Mouse (Mus musculus): ENCODE data around the gene Gm21972. TPM values are rescaled to one million over a fixed set of nuclear protein-coding genes. Genes with fewer than 3 reads are reported as not detected.

Gm21972 gene
- total and polyA plus RNA-seq, 3 experiments = 0.65 to 52.7 TPM; not detected in 1

DNA sequence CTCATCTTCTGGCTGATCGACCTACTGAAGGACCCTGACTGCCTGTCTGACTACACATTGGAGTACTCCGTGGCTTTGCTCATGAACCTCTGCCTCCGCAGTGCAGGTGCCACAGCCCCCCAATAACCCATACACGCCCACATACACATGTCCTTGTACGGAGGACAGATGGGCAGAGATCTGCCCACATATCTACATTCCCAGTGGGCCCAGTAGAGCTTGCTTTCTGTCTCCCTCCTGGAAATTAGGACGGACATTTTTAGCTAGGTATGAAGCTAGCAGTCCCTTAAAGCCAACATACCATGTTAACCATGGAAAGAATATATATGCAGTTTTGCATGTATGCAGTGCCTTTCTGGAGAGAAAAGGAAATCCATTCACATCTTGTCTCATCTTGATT, 64.8 kb downstream of the Gm21972 start:
- no peaks in the 10 kb centered on the region for H3K79me2 ChIP-seq (ENCODE audit: control insufficient read depth, insufficient read depth, low read length, poor library complexity)
- TF ChIP-seq JUND (IDR thresholded peaks at IDR 0.05; ENCODE audit: low read depth, low read length) (no peak), KAT2A (conservative IDR thresholded peaks at IDR 0.05; ENCODE audit: low read depth, low read length) (no peak), SIN3A (IDR thresholded peaks at IDR 0.05; ENCODE audit: low read length) (no peak), NELFE (IDR thresholded peaks at IDR 0.05; ENCODE audit: low read depth, low read length) (no peak), MYB (IDR thresholded peaks at IDR 0.05; ENCODE audit: low read depth, low read length) (no peak), ZKSCAN1 (IDR thresholded peaks at IDR 0.05; ENCODE audit: low read depth, low read length) (no peak), ZC3H11A (IDR thresholded peaks at IDR 0.05; ENCODE audit: low read depth, low read length) (no peak), GABPA (IDR thresholded peaks at IDR 0.05; ENCODE audit: low read depth, low read length) (no peak), E2F4 (IDR thresholded peaks at IDR 0.05; ENCODE audit: borderline replicate concordance, low read depth, low read length) (no peak), NRF1 (IDR thresholded peaks at IDR 0.05; ENCODE audit: insufficient read depth, low read depth, low read length, poor library complexity, severe bottlenecking) (no peak), MAZ (IDR thresholded peaks at IDR 0.05; ENCODE audit: low read depth, low read length) (no peak), TCF12 (IDR thresholded peaks at IDR 0.05; ENCODE audit: low read depth, low read length) (no peak), ZNF384 (IDR thresholded peaks at IDR 0.05; ENCODE audit: low read depth, low read length) (no peak), MAFK (IDR thresholded peaks at IDR 0.05; ENCODE audit: borderline replicate concordance, low read depth, low read length) (no peak), CHD1 (IDR thresholded peaks at IDR 0.05; ENCODE audit: low read depth, low read length) (no peak), TBP (IDR thresholded peaks at IDR 0.05; ENCODE audit: low read depth, low read length) (no peak)
- no peak for DNase-seq (ENCODE audit: low read depth, low spot score)
- H3K27ac ChIP-seq (ENCODE audit: control insufficient read depth, low read depth, low read length) = no peak overlapping the region
- H3K9me3 ChIP-seq (replicated peaks; ENCODE audit: insufficient read depth, low read length) = no peaks in the 10 kb centered on the region
- H3K9ac ChIP-seq (ENCODE audit: control insufficient read depth, low read depth, low read length, poor library complexity, severe bottlenecking) = no peak overlapping the region
- H3K4me3 ChIP-seq (ENCODE audit: control insufficient read depth in 1 of 2, insufficient read depth in 1 of 2, low read depth in 2 of 2, low read length in 2 of 2) = no peak overlapping the region
- H3K27me3 ChIP-seq (ENCODE audit: control insufficient read depth in 1 of 2, insufficient read depth in 2 of 2, low read length in 2 of 2) = no peaks in the 10 kb centered on the region
- no peaks in the 10 kb centered on the region; a peak in 1 of 4 replicates for H3K36me3 ChIP-seq (ENCODE audit: control insufficient read depth in 1 of 2, insufficient read depth in 2 of 2, low read length in 2 of 2)
- no peaks in the 10 kb centered on the region for H3K4me1 ChIP-seq (ENCODE audit: control insufficient read depth in 1 of 2, insufficient read depth in 2 of 2, low read length in 2 of 2)

DNA sequence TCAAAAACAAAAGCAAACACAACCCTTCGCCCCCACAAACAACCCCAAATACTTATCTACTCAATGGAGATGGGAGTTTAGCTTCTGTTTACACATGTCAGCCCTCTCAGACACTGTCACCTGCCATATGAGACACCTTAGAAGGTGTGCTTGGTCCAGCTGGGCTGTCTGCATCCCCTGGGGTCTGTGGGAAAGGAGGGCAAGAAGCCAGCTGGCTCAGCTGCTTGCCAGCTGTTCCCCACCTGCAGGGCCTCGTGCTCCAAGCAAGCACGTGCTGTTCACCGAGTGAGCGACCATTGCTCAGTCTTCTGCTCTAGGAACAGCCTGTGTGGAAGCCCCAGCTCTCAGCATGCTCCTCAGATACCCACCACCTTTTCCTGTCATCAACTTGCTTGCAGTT, 65.6 kb downstream of the Gm21972 start:
- no peaks in the 10 kb centered on the region for H3K27me3 ChIP-seq (ENCODE audit: control insufficient read depth in 1 of 2, insufficient read depth in 2 of 2, low read length in 2 of 2)
- TF ChIP-seq CHD2 (IDR thresholded peaks at IDR 0.05; ENCODE audit: low read length) = no peak
- no peak for TF ChIP-seq MYC (IDR thresholded peaks at IDR 0.05; ENCODE audit: low read depth, low read length)
- TF ChIP-seq MAX (IDR thresholded peaks at IDR 0.05; ENCODE audit: low read length) = no peak
- no peak for TF ChIP-seq JUND (IDR thresholded peaks at IDR 0.05; ENCODE audit: low read depth, low read length)
- no peak for TF ChIP-seq UBTF (IDR thresholded peaks at IDR 0.05; ENCODE audit: borderline replicate concordance, insufficient read depth, low read depth, low read length)
- no peak for TF ChIP-seq ELF1 (IDR thresholded peaks at IDR 0.05; ENCODE audit: low read depth, low read length)
- TF ChIP-seq SMC3 (IDR thresholded peaks at IDR 0.05; ENCODE audit: low read depth, low read length) = no peak
- no peak for TF ChIP-seq HCFC1 (IDR thresholded peaks at IDR 0.05; ENCODE audit: low read depth, low read length)
- no peak for TF ChIP-seq MAZ (IDR thresholded peaks at IDR 0.05; ENCODE audit: low read depth, low read length)
- no peak for TF ChIP-seq EP300 (IDR thresholded peaks at IDR 0.05; ENCODE audit: low read depth in 1 of 2, low read length in 2 of 2)
- TF ChIP-seq TAL1 (IDR thresholded peaks at IDR 0.05; ENCODE audit: low read length) = no peak
- no peak for TF ChIP-seq MAFK (IDR thresholded peaks at IDR 0.05; ENCODE audit: borderline replicate concordance, low read depth, low read length)
- no peak for TF ChIP-seq RCOR1 (IDR thresholded peaks at IDR 0.05; ENCODE audit: low read depth, low read length)
- no peak for TF ChIP-seq USF1 (IDR thresholded peaks at IDR 0.05; ENCODE audit: low read depth, low read length)
- no peak for TF ChIP-seq MEF2A (IDR thresholded peaks at IDR 0.05; ENCODE audit: extremely low read depth, insufficient replicate concordance, low read depth, low read length, poor library complexity, severe bottlenecking)

More for the DNA sequence above, 65.6 kb downstream of the Gm21972 start:
- Histone ChIP-seq H3K9ac (ENCODE audit: control insufficient read depth, low read depth, low read length, poor library complexity, severe bottlenecking) (no peak overlapping the region), H3K27ac (ENCODE audit: control insufficient read depth, low read depth, low read length) (no peak overlapping the region), H3K9me3 (replicated peaks; ENCODE audit: insufficient read depth, low read length) (no peaks in the 10 kb centered on the region), H3K36me3 (ENCODE audit: control insufficient read depth in 1 of 2, insufficient read depth in 2 of 2, low read length in 2 of 2) (no peaks in the 10 kb centered on the region; a peak in 1 of 4 replicates), H3K79me2 (ENCODE audit: control insufficient read depth, insufficient read depth, low read length, poor library complexity) (no peaks in the 10 kb centered on the region), H3K4me3 (ENCODE audit: control insufficient read depth in 1 of 2, insufficient read depth in 1 of 2, low read depth in 2 of 2, low read length in 2 of 2) (no peak overlapping the region), H3K4me1 (ENCODE audit: control insufficient read depth in 1 of 2, insufficient read depth in 2 of 2, low read length in 2 of 2) (no peaks in the 10 kb centered on the region)
- DNase-seq (ENCODE audit: low read depth, low spot score) = no peak

Data from MEL (cell line).